Mouse (Mus musculus) megakaryocyte progenitor cell, adult 5-6 weeks (primary cell): ENCODE data around the gene Gm9821. TPM values are rescaled to one million over a fixed set of nuclear protein-coding genes. Genes with fewer than 3 reads are reported as not detected.

ENCODE experiments used
- ATAC-seq: replicated peaks from 2 replicates; pipeline ENCODE4 v1.8.0; 2016; ENCODE audit warnings: mild to moderate bottlenecking, moderate TSS enrichment, inconsistent platforms; ENCODE audit not compliant: poor library complexity
- total RNA-seq, 2 experiments: library from RNA; stranded (forward) in 1 of 2; stranded (reverse) in 1 of 2; fragments of 157-497, 149-512 nt in 1 of 2; fragments of 200-1000 nt in 1 of 2; gene quantifications; 2 replicates each; pipeline versions ENCODE4 v1.2.3 to v1.2.4; 2015 to 2017

Gene Gm9821
- total RNA-seq (2015) = not detected in 2 replicates
- total RNA-seq (2017) = 0.21 and 0.95 TPM in 2 replicates

DNA sequence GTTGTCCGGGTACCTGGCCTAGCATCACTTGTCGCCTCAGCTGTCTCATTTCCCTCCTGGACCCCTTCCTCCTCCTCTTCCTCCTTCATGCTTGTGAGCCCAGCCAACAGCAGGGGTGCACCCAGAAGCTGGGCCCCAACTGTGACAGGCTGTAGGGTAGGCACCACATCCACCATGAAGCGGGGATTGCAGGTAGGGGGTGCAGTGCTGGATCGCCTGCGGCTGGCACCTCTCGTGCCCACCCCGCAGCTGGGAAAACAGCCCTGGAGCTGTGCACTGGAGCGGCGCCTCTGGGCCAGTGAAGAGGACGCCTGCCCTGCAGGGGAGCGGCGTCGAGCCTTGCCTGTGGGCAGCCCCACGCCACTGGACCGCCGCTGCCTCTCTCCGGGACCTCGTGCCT lies at the start of gene Gm9821:
TSS of gene Gm9821 (plus strand) at position 221 of the 400 bp plus-strand sequence.
- ATAC-seq = no peak

DNA sequence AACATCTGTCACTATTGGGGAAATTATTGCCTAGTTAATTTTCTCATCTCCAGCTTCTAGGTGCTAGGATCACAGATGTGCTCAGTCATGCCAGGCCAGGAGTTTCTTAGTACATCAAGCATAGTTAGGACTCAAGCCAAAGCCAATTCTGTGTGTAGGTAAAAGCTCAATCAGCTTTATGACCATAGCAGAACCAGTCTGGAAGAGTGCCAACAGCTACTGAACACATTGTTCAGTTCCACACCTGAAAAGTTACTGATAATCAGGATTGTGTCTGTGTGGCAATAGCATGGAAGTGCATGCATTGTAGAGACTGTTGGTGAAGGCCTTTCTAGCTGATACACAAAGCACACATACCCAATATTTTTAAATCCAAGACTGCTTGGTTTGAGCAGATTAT lies 47.5 kb upstream of the Gm9821 start:
- ATAC-seq = peak; percentile 42; the same call in 1 of the 2 replicates

DNA sequence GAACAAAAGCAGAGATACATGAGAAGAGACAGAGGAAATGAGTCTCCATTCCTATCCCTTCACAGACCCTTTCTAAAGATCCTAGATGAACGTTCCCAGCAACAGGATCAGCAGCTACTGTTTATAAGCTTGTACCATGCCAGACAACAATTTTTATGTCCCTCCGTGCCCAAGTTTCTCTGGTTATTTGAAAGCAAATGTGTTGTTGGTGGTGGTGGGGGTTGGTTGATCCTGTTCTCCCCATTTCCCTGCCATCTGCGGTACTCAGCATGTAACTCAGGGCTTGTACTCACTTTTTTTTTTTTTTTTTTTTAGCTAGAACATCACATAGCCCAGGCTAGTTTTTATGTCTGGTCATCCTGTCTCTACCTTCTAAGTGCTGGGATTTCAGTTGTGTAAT lies 46.4 kb upstream of the Gm9821 start:
- ATAC-seq = no peak

DNA sequence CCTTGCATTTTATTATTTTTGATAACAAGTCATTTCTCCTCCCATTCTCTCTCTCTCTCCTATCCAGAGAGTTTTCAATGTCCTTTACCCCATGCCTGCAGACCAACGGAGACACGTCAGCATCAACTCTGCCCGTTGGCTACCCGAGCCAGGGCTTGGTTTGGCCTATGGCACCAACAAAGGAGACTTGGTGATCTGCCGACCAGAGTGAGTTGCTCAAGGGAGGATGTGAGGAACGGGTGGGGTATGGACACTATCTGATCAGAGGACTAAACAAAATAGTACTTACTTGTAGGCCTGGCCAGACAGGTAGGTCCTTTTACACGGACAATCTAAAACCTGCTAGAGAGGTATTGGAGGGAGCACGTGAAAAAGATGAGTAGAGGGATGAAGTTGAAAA lies 45.1 kb upstream of the Gm9821 start:
- ATAC-seq = no peak

DNA sequence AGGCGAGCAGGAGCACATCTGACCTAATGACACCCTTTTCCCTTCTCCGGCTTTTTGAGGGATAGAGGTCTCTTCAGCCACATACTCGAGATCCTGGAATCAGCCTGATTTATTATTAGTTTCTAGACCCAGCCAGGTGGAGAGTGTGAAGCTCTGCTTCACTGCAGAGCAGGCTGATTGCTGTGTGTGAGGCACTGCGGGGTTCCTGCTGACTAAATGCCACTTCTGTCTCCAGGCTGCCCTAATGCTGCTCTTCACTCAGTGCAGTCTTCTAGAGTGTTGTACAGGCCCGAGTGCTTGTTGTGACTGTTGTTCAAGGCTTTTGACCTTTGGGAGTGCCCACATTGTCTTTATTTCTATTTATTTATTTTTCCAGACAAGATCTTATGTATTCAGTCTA lies 43.2 kb upstream of the Gm9821 start:
- ATAC-seq = no peak

DNA sequence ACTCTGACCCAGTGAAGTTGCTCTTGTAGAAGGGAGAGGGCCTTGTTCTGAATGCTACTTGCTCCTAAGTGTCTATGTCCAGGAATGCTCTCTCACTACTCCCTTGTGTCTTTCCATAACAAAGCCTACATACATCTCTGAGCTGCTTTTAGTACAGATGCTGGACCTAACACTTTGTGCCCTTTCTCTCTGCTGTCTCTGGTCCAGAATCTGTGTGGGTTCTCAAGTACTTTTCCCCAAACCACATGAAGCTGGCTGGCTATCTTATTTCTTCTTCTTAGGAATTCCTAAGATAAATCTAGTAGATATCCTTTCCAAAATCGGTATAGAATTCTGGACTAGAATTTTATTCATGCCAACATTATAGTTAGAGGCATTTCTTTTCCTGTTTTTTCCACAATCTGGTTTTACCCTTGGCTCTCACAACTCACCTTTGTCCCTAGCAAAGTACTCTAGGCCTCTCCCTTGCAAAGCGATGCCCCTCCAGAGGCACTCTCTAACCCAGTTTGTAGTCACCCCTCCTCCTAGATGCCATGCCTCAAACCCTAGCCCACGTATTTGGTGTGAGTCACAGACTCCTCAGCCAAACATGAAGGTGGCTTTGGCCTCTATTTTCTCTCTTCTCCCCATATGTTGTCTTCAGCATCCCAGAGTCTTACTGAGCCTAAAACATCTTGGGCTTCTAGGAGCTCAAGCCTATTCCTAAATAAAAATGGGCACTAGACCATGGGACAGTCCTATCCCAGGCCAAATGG lies 42.2 kb upstream of the Gm9821 start:
- ATAC-seq = no peak

DNA sequence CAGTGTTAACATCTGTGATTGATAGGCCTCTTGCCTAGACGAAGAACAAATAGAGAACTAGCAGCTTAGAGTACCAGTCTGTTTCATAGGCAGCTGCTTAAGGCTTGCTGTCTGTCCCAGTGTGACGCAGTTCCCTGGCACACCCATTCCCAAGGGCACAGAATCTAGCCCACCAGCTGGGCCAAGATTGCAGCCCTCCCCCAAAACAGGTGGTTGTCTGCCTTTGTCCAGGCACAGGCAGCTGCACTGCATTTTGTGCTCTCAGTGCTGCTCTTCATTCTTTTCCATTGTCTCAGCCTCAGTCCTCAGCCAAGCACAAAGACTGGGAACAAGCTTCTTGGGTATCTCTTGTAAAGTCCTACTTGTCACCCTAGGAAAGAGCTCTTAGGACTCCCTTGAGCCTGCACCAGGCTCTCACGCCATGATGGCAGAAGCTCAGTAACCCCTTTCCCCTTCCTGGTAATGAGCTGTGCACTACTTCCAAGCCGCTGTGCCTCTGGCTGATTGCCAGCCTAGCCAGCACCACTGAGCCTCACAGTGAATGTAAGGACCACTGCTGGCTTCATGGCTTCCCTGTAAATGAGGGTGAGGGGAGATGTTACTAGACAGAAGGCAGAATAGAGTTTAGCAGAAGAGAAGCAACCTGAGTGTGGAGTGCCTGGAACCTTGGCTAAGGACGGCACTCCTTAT lies 40.7 kb upstream of the Gm9821 start:
- ATAC-seq = no peak

DNA sequence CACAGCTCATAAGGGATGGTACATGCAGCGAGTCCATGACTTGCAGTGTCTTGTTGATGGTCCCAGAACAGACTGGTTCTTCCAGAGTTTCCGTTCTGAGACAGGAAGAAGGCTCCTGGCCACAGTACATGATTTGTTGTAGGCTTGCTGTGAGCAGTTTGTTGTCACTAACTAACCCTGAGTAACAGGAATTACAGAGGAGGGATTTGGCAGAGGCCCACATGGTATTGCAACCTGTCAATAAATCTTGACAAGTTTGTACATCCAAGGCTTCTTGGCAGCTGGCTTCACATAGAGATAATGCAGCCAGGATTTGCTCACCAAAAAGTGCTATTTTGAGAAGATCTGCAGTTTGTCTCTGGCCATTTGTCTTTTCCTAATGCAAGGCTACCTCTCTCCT lies 39.4 kb upstream of the Gm9821 start:
- no peak for ATAC-seq

DNA sequence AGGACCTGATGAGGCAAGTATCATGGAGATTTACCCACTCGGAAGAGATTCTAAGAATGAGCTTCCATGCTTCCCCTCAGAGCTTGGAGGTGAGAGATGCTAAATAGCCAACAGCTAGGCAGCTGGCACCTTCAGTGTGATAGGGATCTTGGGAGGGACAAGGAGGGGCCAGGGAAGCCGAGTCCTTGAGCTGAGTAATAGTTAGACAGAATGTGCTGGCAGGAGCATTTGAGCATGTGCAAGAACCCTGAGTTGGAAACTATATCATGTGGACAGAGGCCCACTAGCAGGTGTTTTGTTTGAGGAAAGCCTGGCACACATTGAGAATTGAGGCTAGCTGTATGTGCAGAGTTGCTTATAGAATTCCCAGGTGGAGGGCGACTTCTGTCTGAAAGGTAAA lies 32.9 kb upstream of the Gm9821 start:
- peak; percentile 42 for ATAC-seq

DNA sequence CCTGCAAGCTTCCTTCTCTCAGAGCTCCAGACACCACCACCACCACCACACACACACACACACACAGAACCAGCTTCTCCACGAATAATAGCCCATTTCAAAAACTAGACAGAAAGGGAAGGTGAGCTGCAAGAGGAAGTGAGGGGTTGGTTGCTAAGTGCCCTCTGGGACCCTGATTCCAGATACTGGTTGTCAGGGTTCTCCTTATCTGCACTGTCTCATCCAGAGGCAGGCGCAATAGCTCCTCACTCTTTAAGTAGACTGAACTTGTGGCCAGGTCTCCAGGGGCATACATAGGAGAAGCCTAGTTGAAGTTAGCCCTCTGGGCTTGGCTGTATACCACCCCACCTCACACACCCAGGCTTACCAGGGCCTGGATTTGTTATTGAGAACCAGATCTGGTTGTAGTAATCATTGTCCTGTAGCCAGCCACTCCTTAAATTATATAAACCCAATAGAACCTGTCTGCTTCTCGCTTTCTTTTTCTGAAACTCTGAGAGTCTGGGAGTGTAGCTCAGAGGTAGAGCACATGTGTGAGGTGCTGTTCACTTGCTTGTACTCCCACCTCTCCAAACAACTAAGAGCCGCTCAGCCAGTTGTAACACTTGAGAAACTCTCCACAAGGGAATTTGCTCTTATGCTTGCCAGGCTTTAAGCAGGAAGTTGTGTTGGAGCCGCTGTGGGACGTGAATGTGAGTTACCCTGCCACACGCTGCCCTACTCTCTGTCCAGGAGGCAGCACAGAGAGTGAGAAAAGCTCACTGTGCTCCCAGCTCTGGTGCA lies 32.0 kb upstream of the Gm9821 start:
- ATAC-seq = no peak

DNA sequence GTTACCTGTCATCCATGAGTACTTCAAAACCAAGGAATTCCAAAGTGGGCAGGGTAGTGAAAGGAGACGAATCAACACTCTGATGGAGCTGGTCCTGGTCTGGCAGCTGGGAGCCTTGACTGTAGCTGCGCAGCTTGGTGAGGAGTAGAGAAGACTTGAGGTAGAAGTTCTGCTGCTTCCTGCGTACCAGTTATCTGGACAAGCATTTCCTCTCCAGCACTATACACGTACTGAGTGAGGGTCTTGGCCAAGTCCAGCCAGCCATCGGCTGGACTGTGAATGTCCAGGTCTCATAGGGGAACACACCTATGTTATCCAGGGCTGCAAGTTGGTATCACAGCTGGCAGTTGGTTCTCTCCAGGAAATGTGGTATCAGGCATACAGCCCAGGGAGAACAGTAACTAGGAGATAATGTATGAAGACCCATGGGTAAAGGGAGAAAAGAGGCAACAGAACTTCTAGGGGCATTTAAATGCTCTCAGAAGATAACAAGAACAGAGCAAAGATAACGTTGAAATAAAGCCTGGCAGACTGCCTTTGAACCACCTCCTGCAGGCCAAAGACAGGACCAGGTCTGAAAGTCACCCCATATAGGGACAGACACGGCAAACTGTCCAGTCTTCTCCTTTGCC lies 29.0 kb upstream of the Gm9821 start:
- peak; percentile 61 for ATAC-seq

DNA sequence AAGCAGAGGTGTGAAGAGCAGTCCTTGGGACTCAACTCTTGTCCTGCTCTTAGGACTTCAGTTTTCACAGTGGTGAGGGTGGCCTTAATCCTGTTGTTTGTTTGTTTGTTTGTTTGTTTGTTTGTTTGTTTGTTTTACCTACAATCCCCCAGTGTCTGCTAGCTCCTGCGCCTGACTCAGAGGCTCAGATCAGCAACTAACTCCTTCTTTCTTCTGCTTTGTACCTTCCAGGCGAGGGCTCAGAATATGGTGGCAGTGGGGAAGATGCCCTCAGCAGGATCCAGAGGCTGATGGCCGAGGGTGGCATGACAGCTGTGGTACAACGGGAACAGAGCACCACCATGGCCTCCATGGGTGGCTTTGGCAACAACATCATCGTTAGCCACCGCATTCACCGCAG lies 28.4 kb upstream of the Gm9821 start:
- ATAC-seq = no peak

DNA sequence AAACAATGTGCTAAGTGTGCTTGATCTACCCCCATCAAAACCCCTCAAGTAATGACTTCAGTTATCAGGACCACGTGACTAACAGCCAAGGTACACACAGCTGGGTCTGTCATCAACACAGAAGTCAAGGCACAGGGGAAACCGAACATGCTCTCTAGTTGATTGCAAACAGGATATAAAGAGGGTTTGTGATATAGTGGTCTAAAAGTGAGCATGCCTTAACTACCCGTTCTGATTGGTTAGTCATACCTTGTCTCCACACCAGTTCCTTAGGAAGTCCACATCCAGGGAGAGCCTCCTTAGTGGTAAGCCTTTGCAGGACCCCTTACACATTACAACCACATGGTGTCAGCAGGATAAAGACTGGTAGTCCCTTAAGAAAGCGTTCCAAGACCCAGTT lies 25.4 kb upstream of the Gm9821 start:
- ATAC-seq = no peak

DNA sequence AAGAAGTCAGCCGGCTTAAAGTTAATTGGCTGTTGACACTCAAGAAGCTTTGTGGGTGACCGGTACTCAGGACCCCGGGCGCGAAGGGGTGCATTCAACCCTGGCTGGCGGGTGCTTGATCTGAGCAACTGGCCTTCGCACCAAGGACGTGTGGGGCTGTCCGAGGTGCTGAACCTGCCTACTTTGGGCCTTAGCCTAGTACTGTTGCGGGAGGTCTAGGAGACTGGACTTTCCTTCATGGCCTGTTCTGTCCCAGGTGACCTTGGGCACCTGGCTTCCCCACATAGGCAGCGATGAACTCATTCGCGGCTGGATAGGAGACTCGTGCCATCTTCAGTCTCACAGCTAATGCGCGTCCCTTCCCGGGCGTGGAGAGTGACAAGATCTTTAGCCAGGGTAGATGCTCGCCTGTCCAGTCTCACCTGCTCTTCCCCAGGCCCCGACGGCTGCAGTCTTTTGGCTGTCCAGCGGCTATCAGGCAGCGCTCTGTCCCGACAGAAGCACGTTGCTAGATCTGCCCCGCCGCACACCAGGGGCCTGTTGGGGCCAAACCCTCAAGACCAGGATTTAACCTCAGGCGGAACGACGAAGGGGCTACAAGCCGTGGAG lies 24.2 kb upstream of the Gm9821 start:
- ATAC-seq = peak; percentile 47

DNA sequence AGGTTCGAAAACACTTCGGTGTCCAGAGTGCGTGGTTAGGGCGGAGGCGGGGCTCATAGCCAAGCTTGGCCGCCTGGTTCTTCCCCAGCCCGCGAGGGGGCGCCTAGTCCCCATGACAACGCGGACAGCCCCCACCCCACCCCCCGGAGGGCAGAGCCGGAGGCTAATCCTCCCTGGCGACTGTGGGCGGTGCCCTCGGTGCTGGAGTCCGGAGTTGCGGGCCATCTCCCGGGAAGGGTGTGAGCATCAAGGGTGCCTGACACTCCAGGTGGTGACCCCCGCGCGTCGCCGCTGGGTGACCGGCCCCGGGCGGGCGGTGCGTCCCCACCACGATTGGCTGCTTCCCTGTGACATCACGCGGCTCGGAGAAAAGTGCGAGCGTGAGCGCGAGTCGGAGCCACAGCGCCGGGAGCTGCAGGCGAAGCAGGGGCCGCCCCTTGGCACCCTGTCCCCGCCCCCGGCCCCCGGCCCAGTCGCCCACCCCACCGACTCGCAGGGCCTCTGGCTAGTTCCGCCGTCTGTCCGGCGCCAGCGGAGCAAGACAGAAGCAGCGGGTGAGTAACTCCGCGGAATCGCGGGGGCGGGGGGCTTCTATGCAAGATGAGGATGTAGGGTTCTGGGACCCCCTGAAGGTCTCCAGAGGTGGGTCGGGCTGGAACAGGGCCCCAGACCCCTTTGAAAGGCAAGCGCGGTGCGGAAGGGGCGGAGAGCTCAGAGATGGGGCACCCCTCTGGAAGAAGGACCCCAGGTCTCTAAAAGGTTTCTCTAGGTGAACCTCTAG lies 23.5 kb upstream of the Gm9821 start:
- ATAC-seq = peak; percentile 11

DNA sequence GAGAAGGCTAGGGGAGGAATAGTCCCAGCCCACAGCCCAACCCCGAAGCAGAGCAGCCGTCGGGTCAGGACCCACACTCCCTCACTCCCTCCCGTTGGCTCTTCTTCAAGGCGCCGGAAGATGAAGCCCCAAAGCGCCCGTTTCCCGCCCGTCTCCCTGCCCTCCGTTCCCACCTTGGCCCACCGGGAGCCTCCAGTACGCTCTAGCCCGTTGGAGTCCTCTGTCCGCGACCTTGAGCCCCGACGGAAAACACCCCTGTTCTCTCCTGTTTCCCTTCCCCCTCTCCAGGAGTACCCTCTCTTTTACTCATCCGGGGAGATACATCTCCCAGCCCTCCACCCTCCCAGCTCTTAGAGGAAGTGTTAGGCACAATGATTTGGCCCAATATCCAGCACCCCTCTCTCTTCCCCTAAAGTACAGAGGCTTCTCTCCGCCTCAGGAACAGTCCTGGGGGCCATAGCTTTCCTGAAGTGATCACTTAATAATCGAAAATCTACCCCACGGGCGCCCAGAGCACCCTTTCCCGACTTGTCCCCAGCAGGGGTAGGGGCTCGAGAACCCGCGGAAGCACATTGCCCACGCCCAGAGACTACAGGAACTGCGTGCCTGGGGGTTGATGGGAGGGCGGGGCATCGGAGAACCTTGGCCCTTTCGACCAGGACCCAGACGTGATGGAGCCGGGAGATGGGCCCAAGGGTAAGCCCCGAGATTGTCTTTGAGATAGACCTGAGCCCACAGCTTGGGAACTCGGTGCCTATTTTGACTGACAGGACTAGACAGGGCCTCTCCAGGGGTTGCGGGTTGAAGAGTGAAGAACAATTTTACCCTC lies 22.7 kb upstream of the Gm9821 start:
- ATAC-seq = no peak

DNA sequence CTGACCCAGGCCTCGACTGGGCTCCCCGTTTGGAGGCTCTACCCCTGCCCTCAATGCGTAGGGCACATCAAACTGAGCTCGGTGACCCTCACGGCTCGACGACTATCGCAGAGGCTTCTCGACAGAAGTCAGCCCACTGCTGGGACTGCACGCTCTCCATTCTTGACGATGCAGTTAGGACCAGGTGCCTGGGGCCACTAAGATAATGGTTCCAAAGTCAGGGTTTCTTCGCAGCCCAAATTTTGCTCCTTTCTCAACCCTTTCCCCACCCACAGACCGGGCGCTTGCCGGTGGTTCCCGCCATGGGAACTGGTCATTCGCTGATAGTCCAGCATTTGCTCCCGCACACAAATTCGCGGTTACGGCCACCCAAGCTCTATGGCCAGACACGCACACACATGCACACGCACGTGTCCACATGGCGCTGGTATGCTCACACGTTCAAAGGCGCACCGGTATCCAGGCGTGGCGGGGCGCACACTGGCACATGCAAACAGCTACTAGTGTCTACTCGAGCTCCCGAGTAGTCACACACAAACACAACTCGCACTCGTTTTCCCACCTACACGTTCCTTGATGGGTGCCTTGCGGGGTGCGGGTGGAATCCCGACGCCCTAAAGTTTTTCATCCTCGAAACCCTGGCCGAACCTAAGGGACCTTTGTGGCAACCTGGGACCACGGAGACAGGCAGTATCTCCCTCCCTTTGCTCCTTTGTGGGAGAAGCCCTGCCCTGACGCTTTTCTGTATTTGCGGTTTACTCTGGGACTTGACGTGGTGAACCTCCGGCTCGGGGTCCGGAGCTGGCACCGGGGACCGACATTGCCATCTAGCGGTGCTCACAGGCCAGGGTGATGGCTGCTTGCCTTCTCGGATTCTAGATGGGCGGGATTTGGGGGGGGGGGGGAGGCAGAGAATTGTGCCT lies 21.8 kb upstream of the Gm9821 start:
- peak; percentile 67 for ATAC-seq

DNA sequence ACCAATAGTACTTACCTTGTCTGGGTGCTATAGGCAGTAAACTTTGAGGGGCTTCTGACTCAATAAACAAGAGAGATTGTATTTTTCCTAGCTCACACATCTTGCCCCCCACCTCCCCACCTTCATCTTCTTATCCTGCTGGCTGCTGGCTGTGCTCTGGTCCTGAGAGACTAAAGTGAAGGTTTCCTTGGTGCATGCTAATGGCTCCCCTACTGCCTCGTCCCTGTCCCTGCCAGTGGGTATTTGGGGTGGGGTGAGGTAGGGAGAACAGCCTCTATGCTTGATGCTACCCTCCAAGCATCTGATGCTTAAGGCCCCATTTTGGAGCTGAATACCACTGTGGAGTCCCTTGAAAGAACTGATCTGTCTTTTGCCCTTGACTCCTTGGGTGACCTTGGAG lies 20.8 kb upstream of the Gm9821 start:
- ATAC-seq = no peak
